Mouse (Mus musculus): Measurements from ENCODE around the gene Cep57l1.

- no peak for TF ChIP-seq CTCF (IDR thresholded peaks at IDR 0.05; ENCODE audit: borderline replicate concordance, extremely low read depth, insufficient read depth, insufficient read length)
- no peak for TF ChIP-seq POLR2A (IDR thresholded peaks at IDR 0.05; ENCODE audit: borderline replicate concordance, extremely low read depth, insufficient read depth, insufficient read length, poor library complexity, severe bottlenecking)
These were observed 51.6 kb downstream of the Cep57l1 start for GRCm38 (mm10) chr10:41758041-41758440.
